Mouse (Mus musculus) 3134 (cell line): Measurements from ENCODE around the gene Sdhc.
A peak's percentile ranks its signal among the peaks of the same experiment; 100 is the strongest.
"Not testable (repeated sequence)": the region's sequence is repeated elsewhere in the genome, so short reads cannot be mapped to it uniquely, and the experiment has no call there.

Experiments used
- DNase-seq: peaks from one replicate; pipeline ENCODE4 v3.0.0-alpha.2; 2011; ENCODE audit warnings: low spot score; ENCODE audit not compliant: insufficient read length; ENCODE audit errors: extremely low read depth

Gene Sdhc

GRCm38 (mm10) chr1:171116280-171116679 is 34.1 kb downstream of the Sdhc start:
- DNase-seq, result no peak

GRCm38 (mm10) chr1:171113873-171114299 is 36.5 kb downstream of the Sdhc start, which contains the start of gene Cfap126:
TSS of gene Cfap126 (plus strand) at chr1:171113918.
- DNase-seq, result peak; percentile 95

GRCm38 (mm10) chr1:171112986-171113385 is 37.4 kb downstream of the Sdhc start:
- DNase-seq, result no peak

- DNase-seq, result no peak
These were observed 38.4 kb downstream of the Sdhc start for GRCm38 (mm10) chr1:171111781-171112575.

- peak; percentile 90 for DNase-seq
These were observed 39.2 kb downstream of the Sdhc start for GRCm38 (mm10) chr1:171111020-171111780.

- DNase-seq, result no peak
These were observed 39.8 kb downstream of the Sdhc start for GRCm38 (mm10) chr1:171110659-171111019.

GRCm38 (mm10) chr1:171109620-171110019 is 40.8 kb downstream of the Sdhc start:
- DNase-seq, result no peak

GRCm38 (mm10) chr1:171105226-171105625 is 45.2 kb downstream of the Sdhc start:
- DNase-seq, result no peak

- DNase-seq, result no peak
These were observed 47.1 kb downstream of the Sdhc start for GRCm38 (mm10) chr1:171103179-171103840.

GRCm38 (mm10) chr1:171102547-171103177 is 47.7 kb downstream of the Sdhc start:
- peak; percentile 89 for DNase-seq

GRCm38 (mm10) chr1:171101733-171102546 is 48.5 kb downstream of the Sdhc start:
- peak; percentile 93 for DNase-seq

GRCm38 (mm10) chr1:171101033-171101432 is 49.4 kb downstream of the Sdhc start:
- no peak for DNase-seq

- DNase-seq, result no peak
These were observed 52.8 kb downstream of the Sdhc start for GRCm38 (mm10) chr1:171097612-171098011.

GRCm38 (mm10) chr1:171097136-171097535 is 53.3 kb downstream of the Sdhc start:
- no peak for DNase-seq

- DNase-seq, result no peak
These were observed 54.1 kb downstream of the Sdhc start for GRCm38 (mm10) chr1:171096110-171096964.

GRCm38 (mm10) chr1:171094424-171094823 is 56.0 kb downstream of the Sdhc start:
- DNase-seq, result peak; percentile 42

- DNase-seq, result no peak
These were observed 59.6 kb downstream of the Sdhc start for GRCm38 (mm10) chr1:171090761-171091160.

GRCm38 (mm10) chr1:171089891-171090290 is 60.5 kb downstream of the Sdhc start:
- DNase-seq, result no peak

- not testable (repeated sequence) for DNase-seq
These were observed 62.0 kb downstream of the Sdhc start for GRCm38 (mm10) chr1:171088237-171088869.
